Mouse (Mus musculus): ENCODE data around the gene Cbln1.

DNA sequence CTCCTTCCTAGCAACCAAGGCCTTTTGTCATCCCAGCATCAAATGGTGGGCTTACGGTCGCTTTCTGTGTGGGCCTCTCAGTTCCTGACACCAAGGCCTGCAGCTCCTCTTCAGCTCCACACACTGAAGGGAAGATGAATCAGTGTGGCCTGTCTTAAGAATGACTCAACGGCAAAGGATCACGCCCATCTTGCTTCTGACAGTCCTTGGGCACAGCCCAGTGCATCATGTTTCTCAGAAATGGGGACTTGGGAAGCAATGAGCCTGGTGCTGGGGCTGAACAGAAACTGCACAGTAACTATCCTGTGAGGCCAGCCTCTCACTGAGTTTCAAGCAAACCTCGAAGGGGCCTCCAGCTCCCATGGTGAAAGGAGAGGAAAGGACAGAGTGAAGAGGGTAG, 47.7 kb downstream of the Cbln1 start:
- TF ChIP-seq CTCF (IDR thresholded peaks at IDR 0.05; ENCODE audit: borderline replicate concordance, insufficient read depth, low read length) (no peak), POLR2A (IDR thresholded peaks at IDR 0.05; ENCODE audit: low read depth, low read length) (no peak)

Data from embryonic fibroblast, embryonic 13.5 days (primary cell).